Mouse (Mus musculus): ENCODE data around the gene Neurl1b.
A peak's percentile ranks its signal among the peaks of the same experiment; 100 is the strongest.

Neurl1b gene

DNA sequence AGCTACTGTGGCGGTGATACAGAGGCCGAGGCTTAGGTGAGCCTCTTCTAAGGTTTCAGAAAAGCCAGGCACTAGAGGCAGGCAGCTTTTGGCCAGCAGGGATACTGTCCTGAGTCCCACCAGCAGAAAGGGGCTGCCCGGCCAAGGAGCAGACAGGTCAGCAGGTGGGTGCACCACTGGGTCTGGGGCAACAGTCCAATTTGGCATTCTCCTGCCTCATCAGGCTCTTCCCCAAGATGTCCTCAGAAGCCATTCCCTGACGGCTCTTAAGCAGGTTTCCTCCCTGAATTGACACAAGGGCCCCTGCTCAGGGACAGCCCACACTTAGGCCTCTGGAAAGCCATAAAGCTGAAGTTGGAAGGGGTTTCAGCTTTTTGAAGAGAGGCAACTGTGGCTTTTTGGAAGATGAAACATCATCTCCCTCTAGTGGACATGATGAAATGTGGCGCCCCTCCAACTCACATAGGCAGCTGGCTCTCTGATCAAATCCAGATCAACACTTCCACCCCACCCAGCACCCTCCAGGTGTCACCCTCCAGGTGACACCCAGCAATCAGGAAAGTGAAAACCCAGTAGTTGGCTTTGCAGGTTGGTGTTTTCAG is 37.8 kb downstream of the Neurl1b start:
- DNase-seq (ENCODE audit: low spot score in 2 of 2) = peak in 1 of 2 experiments; percentile 66

DNA sequence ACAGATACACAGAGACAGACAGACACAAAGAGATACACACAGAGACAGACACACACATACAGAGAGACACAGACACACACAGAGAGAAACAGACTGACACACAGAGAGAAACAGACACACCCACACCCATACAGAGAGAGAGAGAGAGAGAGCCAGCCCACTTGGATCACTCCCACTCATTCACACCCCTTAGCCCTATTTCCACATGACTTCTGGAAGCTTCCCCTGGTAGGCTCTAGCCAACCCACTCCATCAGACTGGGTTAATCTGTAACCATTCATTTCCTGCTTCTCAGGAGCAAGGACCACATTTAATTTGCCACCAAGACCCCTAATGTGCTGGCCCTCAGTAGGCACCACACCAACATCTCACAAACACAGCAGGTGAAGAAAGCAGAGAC is 42.9 kb downstream of the Neurl1b start:
- no peak for DNase-seq (ENCODE audit: low spot score in 2 of 2)

DNA sequence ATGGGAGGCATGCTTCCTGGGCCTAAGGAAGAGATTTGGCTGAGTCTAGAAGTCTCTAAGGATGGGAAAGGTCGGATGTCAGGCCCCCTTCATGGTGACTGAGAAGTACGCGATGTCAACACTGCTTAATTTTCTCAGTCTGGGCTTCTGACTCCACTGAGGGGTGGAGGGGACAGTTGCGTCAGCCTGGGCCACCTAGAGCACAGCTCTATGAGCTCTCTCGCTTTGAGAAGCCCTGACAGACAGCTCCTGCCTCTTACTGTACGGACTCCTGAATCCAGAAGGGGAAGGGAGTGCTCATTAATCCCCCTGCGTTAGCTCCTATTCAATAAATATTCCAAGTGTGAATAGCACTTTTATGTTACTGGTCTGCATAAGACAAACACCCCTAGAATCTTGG is 43.4 kb downstream of the Neurl1b start:
- DNase-seq (ENCODE audit: low spot score in 2 of 2) = no peak

DNA sequence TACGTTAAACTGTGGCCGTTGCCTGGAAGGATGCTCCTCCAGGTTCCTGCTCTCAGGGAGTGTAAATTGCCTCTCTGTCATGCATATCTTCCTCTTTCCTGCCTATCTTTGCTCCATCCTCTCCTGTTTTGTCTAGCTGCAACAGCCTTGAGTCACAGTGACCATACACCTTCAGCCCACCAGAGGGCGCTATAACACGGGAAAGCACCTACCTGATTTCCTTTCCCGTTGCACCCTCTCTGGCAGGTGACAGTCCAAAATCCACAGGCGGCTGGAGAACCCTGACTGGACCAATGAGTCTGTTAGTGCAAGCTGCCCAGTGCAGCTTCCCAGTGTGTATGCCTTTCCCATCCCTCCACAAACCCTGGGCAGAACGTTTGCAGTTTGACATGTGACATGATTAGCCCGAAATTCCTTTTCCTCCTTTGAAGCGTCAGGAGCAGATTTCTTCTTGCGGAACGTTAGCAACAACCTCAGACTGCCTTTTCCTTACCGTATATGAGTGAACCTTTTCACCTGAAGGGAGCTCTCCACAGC is 48.1 kb downstream of the Neurl1b start:
- DNase-seq (ENCODE audit: low spot score in 2 of 2) = peak in 1 of 2 experiments; percentile 69

DNA sequence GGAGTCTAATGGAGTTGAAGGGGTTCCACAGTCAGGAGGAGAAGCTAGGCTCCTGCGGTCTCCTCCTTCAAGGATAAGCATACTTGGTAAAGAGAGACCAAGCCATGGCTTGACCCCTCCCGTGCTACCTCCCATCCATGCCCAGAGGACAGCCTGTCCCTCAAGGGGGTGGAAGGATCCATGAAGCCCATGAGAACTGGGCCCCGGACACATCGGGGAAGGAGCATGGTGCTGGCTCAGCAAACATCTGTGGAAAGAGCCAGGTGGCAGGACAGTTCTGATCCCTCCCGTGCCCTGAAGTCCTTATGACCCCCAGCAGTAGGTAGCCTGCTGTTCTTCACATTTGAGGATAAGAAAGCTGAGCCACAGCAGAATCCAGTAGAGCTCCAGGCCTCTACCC is 48.8 kb downstream of the Neurl1b start:
- DNase-seq (ENCODE audit: low spot score in 2 of 2) = no peak

DNA sequence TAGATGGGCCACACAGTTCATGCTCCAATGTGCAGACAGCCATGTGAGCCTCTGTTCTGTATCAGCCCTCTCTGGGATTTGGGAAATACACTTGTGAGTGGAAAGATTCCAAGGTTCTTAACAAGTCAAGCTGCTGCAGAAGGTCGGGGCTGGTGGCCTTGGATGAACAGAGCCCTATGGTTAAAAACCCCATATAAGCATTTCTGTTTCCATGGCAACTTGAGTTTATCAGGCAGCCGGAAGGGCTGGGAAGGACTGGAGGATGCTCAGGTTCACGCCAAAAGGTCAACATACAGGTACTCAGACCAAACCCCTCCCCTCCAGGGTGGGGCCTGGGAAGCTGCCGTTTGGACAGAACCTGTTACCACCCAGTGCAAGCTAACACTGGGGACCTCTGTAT is 49.4 kb downstream of the Neurl1b start:
- no peak for DNase-seq (ENCODE audit: low spot score in 2 of 2)

DNA sequence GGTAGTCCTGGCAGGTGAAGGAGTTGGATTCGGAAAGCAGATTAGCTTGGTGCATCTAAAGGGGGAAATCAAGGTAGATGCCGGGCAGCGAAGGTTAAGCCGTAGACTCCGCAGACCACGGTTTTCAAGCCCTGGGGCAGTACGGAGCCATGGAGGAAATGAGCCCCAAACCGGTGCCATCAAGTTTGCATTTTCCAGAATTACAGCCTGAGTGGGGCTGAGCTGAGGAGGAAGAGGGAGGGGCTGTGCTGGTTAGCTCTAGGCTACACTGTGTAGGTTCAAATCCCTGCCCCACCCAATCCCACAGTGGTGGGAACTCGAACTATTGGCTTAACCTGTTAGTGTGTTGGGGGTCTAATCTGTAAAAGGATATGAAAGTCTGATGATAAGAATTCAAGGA is 49.9 kb downstream of the Neurl1b start:
- DNase-seq (ENCODE audit: low spot score in 2 of 2) = no peak

DNA sequence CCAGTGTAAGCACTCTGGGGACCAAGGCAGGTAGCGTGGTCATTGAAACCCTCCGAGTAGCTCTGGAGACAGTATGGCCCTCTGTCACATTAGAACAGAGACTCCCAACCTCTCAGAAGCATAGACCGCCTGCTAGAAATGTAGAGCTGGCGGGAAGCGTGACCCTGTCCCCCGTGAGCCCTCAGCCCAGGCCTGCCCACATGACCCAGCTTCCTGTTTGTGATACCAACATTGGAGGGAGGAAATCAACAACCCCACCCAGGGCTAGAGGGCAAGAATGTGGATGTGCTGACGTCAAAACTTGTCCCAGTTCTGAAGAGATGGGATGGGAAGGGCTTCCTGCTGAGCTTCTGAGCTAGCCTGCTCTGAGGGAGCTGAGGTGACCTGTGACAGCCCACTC is 50.3 kb downstream of the Neurl1b start:
- DNase-seq (ENCODE audit: low spot score in 2 of 2) = no peak

DNA sequence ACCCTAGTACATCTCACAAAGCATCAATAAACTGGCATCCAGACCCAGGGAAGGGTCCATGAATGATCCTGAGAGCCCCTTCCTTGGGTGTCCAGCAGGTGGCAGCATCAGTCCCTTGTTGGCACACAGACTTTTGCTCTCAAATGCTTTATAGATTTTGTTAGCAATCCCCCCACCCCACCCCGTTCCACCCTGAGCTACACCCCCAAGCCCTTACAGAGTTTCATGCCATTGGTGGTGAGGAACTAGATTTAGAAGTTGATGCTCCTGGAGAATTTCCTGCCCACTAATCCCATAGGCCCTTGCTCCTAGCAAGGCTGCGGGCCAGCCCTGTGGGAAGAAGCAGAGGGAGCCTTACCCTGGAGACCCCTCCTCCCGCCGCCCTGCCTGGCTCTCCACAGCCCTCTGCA is 52.1 kb downstream of the Neurl1b start:
- peak; percentile 59 to 77 for DNase-seq (ENCODE audit: low spot score in 2 of 2)

DNA sequence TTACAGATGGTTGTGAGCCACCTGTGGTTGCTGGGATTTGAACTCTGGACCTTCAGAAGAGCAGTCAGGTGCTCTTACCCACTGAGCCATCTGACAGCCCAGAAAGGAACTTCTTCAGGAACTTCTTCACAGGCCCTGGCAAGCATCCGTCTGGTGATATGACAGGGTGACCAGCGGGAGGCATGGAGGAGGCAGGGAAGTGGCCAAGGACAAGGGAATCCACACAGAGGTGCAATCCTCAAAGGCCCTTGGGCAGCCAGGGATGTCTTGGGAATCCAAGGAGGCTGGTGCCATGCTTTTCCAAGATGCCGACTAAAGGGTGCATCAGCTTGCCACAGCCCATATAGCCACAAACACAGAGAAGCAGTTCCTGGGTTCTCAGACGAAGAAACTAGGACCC is 53.0 kb downstream of the Neurl1b start:
- no peak for DNase-seq (ENCODE audit: low spot score in 2 of 2)

DNA sequence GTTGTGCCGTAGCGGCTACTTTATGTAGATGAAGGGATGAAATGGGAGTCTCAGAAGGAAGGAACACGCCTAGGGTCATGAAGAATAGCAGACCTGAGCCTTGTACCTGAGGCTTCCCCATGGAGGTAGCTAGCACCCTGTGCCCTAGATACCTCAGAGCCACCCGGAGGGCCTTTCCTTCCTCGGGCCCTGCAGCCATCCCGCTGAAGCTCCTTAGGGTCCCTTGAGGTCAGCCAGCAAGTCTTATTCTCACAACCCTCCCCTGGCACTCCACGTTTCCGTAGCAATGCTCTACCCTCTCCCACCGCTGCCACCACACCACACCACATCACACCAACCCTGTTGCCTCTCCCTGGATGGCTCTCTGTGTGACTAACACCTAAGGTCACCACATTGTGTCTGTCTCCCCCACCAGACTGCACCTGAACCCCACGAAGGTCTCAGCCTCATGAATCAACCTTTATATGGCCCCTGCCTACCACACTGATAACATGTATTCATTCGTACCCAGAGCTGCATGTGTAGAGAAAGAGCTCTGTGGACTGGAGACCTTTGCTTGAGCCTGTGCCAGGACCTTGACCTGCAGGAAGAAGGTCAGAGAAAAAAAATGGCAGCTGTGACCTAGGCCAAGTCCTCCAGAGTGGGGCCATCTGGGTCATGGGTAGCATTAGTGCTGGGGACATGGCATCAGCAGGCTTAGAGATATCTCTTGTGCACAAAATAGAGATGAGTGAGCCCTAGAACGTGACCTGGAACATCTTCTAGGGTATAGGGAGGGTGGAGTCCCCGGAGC is 53.7 kb downstream of the Neurl1b start:
- DNase-seq (ENCODE audit: low spot score in 2 of 2) = no peak

DNA sequence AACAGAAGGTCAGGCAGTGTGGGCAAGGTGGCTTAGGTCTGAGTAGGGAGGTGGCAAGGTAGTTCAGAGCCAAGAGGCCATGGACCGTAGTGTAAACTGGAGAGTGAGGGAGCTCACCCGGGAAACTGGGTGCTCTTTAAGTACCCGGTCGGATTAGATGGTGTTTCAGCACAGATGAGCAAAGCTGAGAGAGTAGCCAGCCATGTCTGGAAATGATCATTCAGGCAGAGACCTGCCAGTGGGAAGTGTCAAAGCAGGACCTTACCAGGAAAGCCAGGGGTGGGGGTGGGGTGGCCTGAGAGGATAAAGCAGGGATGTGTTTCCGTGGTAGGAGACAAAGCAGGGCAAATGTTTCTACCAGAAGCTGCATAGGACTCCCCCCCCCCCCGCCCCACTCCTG is 62.2 kb downstream of the Neurl1b start:
- DNase-seq (ENCODE audit: low spot score in 2 of 2) = no peak

DNA sequence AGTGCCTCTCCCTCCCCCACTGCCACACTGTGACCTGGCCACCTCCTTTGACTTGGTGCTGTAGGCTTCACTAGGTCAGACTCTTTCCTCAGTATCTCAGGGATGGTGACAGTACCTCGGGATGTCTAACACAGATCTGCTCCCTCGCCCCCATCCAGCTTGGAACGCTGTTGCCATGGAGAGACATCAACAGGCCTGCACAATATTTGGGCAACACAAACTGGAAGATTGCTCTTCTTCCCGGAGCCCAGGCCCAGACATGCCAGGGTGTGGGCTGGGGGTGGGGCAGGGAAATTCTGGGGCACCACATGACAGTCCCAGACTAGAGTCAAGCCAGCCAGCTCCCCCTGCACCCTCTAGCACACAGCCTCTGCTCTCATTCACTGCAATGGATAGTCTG is 64.0 kb downstream of the Neurl1b start:
- no peak for DNase-seq (ENCODE audit: low spot score in 2 of 2)

DNA sequence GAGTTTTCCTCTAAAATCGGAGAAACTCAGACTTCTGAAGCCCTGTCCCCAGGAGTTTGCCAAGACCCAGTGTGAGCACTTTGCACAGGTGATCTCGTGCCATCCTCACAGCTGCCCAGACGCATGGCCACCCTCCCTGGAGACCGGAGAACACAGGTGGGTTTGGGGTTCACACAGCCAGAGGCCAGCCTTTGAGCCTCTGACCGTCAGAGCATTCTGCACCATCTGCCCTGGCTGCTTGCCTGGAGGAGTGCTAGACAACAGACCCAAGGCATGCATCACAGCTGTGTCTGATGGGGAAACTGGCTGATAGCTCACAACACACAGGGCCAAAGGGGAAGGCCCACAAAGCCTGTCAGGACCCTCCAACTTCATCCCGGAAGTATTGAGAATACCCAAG is 65.0 kb downstream of the Neurl1b start:
- DNase-seq (ENCODE audit: low spot score in 2 of 2) = no peak

DNA sequence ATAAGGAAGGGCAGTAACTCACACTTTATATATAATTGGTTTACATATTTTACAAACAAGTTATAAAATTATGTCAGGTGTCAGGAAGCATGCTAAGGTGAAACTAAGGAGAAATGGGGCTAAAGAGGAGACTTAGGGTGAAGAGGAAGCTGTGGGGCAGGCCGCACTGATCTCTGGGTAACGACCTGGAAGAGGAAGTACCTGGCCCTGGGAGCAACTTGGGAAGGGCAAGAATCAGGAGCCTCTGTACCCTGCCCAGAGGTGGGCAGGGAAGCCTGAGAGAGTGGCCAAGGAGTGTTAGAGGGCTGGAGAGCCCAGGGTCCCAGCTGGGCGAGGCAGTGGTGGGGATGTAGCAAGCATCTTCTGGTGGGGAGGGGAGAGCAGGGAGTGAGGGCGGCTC is 66.3 kb downstream of the Neurl1b start:
- DNase-seq (ENCODE audit: low spot score in 2 of 2) = no peak

DNA sequence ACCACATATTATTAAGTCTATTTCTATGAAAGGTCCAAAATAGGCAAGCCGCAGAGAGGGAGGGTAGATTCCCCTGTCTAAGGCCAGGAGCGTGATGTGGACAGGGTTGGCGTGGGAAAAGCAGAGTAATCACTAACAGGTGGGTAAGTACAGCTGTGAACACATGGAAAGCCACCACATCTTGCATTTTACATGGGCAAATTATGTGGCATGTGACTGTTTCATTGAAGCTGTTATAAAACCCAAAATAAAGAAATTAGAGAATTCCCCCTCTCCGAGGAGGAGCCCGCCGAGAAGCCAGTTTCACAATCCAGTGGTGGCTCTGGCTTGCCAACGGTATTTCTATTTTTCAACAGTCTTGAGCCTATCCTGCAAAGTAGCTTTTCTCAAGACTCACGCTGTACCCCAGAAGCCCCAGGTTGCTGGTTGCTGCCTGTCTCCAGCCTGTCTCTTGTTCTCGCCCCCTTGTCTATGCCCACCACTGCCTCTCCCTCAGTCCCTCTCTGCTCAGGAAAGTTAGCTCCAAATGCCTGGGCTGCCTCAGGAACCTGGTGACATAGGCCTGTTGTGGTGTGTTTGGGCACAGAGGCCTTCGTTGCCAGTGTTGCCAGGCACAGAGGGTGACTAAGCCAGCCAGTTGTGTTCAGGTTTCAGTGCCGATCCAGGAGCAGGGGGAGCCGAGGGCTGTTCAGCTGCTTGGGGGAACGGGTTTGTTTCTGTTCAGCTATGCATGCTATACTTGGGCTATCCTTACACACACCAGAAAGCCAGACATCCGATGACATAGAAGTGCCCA is 70.2 kb downstream of the Neurl1b start:
- DNase-seq (ENCODE audit: low spot score in 2 of 2) = no peak

DNA sequence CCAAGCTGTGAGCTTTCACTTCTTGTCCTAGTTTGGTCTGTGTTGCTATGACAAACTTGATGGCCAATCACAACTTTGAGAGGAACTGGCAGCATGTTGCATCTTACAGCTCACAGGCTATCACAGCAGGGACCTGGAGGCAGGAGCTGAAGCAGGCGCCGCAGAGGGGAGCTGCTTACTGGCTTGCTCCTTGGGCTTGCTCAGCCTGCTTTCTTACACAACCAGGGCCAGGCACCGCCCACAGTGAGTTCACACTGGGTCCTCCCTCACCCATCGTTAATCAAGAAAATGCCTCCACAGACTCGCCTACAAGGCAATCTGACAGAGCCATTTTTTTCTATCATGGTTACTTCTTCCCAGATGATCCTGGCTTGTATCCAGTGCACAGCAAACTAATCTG is 72.6 kb downstream of the Neurl1b start:
- no peak for DNase-seq (ENCODE audit: low spot score in 2 of 2)

DNA sequence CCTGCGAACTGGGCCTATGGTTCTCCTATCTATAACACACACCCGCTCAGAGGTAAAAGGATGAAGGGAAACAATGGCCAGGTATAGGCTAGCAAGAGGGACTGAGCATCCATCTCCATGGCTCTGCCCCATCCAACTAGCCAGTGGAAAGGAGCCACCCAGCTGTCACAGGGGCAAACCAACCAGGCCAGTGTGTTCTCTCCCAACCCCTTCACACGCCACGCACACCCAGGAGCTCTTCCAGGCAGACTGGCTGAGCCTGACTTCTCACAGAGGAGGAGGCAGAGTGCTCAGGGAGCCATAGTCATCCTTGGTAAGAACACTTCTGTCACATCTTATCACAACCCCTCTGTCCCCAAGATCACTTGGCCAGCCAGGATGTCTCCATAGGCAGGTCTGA is 73.3 kb downstream of the Neurl1b start:
- DNase-seq (ENCODE audit: low spot score in 2 of 2) = no peak

DNA sequence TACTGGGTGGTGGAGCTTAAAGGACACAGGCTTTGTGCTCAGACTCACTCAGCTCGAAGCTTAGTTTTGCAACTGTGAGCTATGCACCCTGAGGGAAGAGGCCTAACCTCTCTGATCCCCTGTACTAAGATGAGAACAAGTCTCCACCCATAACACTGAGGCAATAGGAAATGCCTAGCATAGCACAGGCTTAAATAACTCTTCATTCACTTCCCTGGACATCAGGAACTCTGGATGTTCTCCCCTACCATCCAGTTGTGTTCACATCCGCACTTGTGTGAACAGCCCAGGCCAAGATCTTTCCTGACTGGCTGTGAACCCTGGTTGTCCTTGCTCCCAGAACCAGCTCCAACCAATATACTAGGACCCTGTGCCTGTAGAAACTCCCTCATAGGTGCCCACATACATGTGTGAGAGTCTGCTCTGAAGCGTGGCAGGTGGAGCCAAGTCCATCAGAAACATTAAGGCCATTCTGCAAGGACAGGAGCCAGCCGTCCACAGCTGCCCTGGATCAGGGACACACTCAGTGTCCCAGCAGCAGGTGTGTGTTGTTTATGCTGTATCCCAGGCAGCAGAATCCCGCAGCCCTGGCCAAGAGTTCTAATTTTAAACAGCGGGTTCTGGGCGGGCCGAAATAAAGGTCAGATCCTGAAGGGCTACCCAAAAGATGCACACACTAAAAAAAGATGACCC is 74.2 kb downstream of the Neurl1b start:
- DNase-seq (ENCODE audit: low spot score in 2 of 2) = no peak

DNA sequence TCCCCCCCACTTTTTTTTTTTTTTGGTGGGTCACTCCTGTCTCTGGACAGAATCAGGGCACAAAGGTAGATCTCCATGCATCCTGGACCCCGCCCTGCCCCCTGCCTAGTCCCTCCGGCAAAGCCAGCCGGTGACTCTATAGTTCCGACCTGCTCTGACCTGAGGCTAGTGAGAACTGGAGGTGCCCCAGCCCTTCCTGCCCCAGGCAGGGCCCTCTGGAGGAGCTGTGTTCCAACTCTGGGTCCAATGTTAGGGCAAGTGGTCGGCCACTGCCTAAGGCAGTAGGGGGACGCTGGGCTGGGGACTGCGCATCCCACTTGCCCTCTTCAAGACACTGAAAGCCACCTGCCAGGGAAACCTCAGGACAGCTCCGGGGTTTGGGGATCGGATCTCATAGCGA is 75.4 kb downstream of the Neurl1b start:
- DNase-seq (ENCODE audit: low spot score in 2 of 2) = no peak

DNA sequence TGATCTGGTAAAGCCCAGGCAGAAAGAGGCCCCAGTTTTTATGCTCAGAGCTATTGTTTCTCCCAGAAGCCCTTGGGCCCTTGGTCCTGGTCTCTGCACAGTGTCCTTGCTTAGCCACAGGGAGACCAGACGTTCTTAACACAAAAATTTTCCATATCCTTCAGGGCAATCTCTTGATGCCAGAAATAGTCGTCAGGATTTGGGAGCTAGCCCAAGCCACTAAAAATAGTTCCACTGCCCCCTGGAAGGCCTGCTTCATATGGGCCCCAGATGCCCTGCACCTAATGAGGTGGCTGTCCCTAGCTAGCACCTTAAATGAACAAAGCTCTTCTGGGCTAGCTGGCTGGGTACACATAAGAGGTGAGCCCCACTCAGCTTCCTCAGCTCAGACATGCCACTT is 76.3 kb downstream of the Neurl1b start:
- no peak for DNase-seq (ENCODE audit: low spot score in 2 of 2)

DNA sequence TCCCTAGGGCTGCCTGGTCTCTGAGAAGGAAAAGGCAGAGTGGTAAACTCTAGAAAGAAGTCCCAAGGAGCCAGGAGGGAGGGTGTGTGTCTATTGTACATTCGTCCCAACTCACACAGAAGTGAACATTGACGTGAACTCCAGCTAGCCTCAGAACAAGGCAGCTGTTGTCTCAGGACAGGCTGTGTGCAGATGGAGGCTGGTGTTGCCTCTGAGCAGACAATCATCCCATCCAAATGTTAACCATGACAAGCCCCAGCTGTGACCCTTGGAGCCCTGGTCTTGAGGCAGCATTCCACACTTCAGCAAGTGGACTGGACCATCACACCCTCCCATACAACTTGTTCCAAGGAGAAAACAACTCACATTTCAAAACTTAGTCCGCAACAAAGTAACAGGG is 77.6 kb downstream of the Neurl1b start:
- DNase-seq (ENCODE audit: low spot score in 2 of 2) = no peak
